Mouse (Mus musculus): ENCODE measurements around the gene Sdk2. TPM values are rescaled to one million over a fixed set of nuclear protein-coding genes. Genes with fewer than 3 reads are reported as not detected.

Gene Sdk2
- polyA plus RNA-seq, 1 experiment from 2014 or later = 1.4 TPM

DNA sequence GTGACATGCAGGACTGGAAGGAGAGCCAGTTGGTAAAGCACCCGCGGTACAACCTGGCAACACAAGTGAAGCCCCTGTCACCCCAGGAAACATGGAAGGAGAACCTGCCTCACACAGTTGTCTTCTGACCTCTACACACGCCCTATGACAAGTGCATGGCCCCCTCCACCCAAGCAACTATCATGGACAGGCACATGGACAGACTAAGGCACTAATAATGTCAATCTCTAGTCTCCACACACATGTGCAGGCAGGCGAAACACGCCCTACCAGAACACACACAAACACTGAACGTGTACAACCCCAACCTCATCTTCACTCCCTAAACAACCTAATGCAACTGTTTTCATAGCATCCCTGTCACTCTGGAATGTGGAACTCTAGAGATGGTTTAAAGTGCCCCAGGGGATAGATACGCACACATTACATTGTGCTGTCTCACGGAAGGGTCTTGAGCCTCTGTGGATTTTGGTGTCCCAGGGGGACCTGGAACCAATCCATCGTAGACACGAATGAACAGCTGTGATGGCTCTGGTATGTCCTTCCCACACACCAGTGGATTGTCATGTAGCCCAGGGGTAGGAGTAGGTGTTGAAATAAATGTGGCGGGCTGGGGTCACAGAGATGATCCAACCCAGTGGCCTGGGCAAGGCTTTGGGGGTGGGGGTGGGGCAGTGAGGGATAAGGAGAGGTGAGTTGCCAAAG is 329.8 kb downstream of the Sdk2 start:
- WGBS = 70% methylated on average over 11 of the region's 11 CpGs
- Histone ChIP-seq H3K4me2 (no peak overlapping the region), H3K9me3 (replicated peaks) (no peaks in the 10 kb centered on the region), H3K27me3 (no peaks in the 10 kb centered on the region), H3K4me3 (no peak overlapping the region), H3K27ac (no peak overlapping the region), H3K36me3 (no peaks in the 10 kb centered on the region), H3K4me1 (replicated peaks) (peaks cover 65% of the 10 kb centered on the region), H3K9ac (no peak overlapping the region)
- ATAC-seq (replicated peaks; ENCODE audit: insufficient number of reproducible peaks, insufficient read depth, low FRiP score, low read depth) = no peak

- Histone ChIP-seq H3K27me3 (no peaks in the 10 kb centered on the region), H3K36me3 (no peaks in the 10 kb centered on the region), H3K27ac (no peak overlapping the region), H3K9ac (no peak overlapping the region), H3K4me2 (no peak overlapping the region), H3K4me1 (replicated peaks) (peaks cover 61% of the 10 kb centered on the region), H3K4me3 (no peak overlapping the region), H3K9me3 (replicated peaks) (no peaks in the 10 kb centered on the region)
- no peak for ATAC-seq (replicated peaks; ENCODE audit: insufficient number of reproducible peaks, insufficient read depth, low FRiP score, low read depth)
- 64% methylated on average over 6 of the region's 6 CpGs for WGBS
Measured at GRCm38 (mm10) chr11:113735151-113735550, 331.7 kb downstream of the Sdk2 start.

- Histone ChIP-seq H3K4me2 (no peak overlapping the region), H3K4me1 (replicated peaks) (peaks cover 51% of the 10 kb centered on the region), H3K27ac (peak overlapping the region; percentile 37), H3K9me3 (replicated peaks) (no peaks in the 10 kb centered on the region), H3K36me3 (0 out of 2 replicates have a peak, but pooled peaks cover 2% of the 10 kb centered on the region), H3K4me3 (no peak overlapping the region), H3K9ac (no peak overlapping the region), H3K27me3 (no peaks in the 10 kb centered on the region)
- peak; percentile 20 for ATAC-seq (replicated peaks; ENCODE audit: insufficient number of reproducible peaks, insufficient read depth, low FRiP score, low read depth)
- 43% methylated on average over 6 of the region's 6 CpGs for WGBS
Measured at GRCm38 (mm10) chr11:113733631-113734364, 333.0 kb downstream of the Sdk2 start.

- Histone ChIP-seq H3K9me3 (replicated peaks) (no peaks in the 10 kb centered on the region), H3K4me3 (no peak overlapping the region), H3K27ac (no peak overlapping the region), H3K27me3 (no peaks in the 10 kb centered on the region), H3K4me2 (no peak overlapping the region), H3K9ac (no peak overlapping the region), H3K4me1 (replicated peaks) (peaks cover 40% of the 10 kb centered on the region), H3K36me3 (peaks cover 18% of the 10 kb centered on the region; the same call in 1 of the 2 replicates)
- ATAC-seq (replicated peaks; ENCODE audit: insufficient number of reproducible peaks, insufficient read depth, low FRiP score, low read depth) = no peak
- WGBS = 90% methylated on average over 10 of the region's 10 CpGs
Measured at GRCm38 (mm10) chr11:113731945-113732612, 334.8 kb downstream of the Sdk2 start.

DNA sequence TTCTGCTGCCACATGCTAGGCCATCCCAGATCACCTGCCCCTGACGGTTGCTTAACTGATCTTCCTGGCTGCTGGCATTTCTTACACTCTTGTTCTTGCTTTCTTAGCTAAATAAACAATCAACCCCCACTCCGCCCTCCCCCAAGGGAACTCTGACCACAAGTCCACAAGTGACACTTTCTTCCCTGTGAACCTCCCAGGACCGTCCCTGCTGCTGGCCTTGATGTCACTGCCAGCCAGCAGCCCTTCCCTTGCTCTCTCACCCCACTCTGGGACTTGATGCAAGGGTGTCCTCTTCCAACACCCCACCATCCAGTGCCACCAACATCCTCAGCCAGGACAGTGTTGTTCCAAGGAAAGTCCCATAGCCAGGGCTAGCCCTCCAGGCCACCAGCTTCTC is 336.0 kb downstream of the Sdk2 start:
- Histone ChIP-seq H3K36me3 (peaks cover 24% of the 10 kb centered on the region; the same call in 1 of the 2 replicates), H3K27me3 (no peaks in the 10 kb centered on the region), H3K9me3 (replicated peaks) (no peaks in the 10 kb centered on the region), H3K4me3 (no peak overlapping the region), H3K4me2 (no peak overlapping the region), H3K4me1 (replicated peaks) (peaks cover 46% of the 10 kb centered on the region), H3K9ac (no peak overlapping the region), H3K27ac (no peak overlapping the region)
- 75% methylated on average over 3 of the region's 3 CpGs for WGBS
- ATAC-seq (replicated peaks; ENCODE audit: insufficient number of reproducible peaks, insufficient read depth, low FRiP score, low read depth) = no peak

- ATAC-seq (replicated peaks; ENCODE audit: insufficient number of reproducible peaks, insufficient read depth, low FRiP score, low read depth) = no peak
- 50% methylated on average over 8 of the region's 8 CpGs for WGBS
Measured at GRCm38 (mm10) chr11:113729917-113730316, 336.9 kb downstream of the Sdk2 start.

GRCm38 (mm10) chr11:113729239-113729638 is 337.6 kb downstream of the Sdk2 start:
- ATAC-seq (replicated peaks; ENCODE audit: insufficient number of reproducible peaks, insufficient read depth, low FRiP score, low read depth) = no peak
- no peaks in the 10 kb centered on the region for H3K9me3 ChIP-seq (replicated peaks)
- H3K4me3 ChIP-seq = no peak overlapping the region
- H3K4me1 ChIP-seq (replicated peaks) = peaks cover 39% of the 10 kb centered on the region
- H3K27ac ChIP-seq = no peak overlapping the region
- H3K36me3 ChIP-seq = peaks cover 24% of the 10 kb centered on the region; the same call in 1 of the 2 replicates
- no peak overlapping the region for H3K4me2 ChIP-seq
- no peaks in the 10 kb centered on the region for H3K27me3 ChIP-seq
- no peak overlapping the region for H3K9ac ChIP-seq
- 85% methylated on average over 21 of the region's 21 CpGs for WGBS

More at GRCm38 (mm10) chr11:113729917-113730316, 336.9 kb downstream of the Sdk2 start:
- no peaks in the 10 kb centered on the region for H3K9me3 ChIP-seq (replicated peaks)
- peaks cover 45% of the 10 kb centered on the region for H3K4me1 ChIP-seq (replicated peaks)
- no peak overlapping the region for H3K27ac ChIP-seq
- H3K4me3 ChIP-seq = no peak overlapping the region
- H3K4me2 ChIP-seq = no peak overlapping the region
- H3K36me3 ChIP-seq = peaks cover 24% of the 10 kb centered on the region; the same call in 1 of the 2 replicates
- H3K9ac ChIP-seq = no peak overlapping the region
- H3K27me3 ChIP-seq = no peaks in the 10 kb centered on the region

- Histone ChIP-seq H3K27ac (peak overlapping the region; percentile 33; the same call in 1 of the 2 replicates), H3K36me3 (peaks cover 24% of the 10 kb centered on the region; the same call in 1 of the 2 replicates), H3K4me3 (no peak overlapping the region), H3K4me1 (replicated peaks) (peaks cover 26% of the 10 kb centered on the region), H3K4me2 (no peak overlapping the region), H3K27me3 (no peaks in the 10 kb centered on the region), H3K9me3 (replicated peaks) (no peaks in the 10 kb centered on the region), H3K9ac (no peak overlapping the region)
- 77% methylated on average over 6 of the region's 6 CpGs for WGBS
- ATAC-seq (replicated peaks; ENCODE audit: insufficient number of reproducible peaks, insufficient read depth, low FRiP score, low read depth) = no peak
Measured at GRCm38 (mm10) chr11:113727992-113728391, 338.9 kb downstream of the Sdk2 start.

DNA sequence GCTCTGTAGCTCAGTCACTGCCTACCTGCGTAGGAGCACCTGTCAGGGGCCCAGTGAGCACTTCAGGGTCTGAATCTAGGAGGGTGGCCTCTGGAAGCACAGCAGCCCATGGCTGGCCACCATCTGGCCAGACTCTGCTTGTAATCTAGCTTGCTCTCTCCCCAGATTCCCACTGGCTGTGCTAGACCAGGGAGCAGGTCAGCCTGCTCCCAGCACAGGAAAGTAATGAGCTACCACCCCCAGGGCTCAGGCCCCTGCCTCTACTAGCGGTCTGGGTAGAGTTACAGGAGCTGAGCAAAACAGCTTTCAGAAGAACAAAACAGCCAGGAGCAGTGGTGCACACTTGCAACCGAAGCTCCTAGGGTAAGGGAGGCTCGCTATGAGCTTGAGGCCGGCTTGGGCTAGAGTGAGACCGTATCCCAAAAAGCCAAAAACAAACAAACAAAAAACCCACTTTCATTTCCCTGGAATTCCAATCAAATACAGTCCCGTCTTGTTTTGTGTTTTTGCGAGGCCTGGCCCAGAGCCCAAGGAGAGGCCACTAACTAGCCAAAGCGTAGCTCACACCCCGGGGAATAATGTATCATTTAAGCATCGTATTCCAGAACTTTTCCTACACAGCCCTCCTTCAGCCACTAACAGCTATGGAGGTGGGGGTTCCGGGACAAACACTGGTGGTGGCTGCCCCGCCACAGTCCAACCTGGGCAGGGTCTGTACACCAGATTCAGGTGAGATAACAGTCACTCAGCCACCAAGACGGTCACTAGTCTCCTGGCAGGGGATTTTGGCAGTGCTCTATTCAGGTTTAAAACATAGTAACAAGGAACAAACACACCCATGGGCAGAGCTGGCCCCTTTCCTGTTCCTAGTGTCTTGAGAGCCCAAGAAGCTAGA is 339.6 kb downstream of the Sdk2 start:
- WGBS = 78% methylated on average over 14 of the region's 14 CpGs
- Histone ChIP-seq H3K36me3 (peaks cover 24% of the 10 kb centered on the region; the same call in 1 of the 2 replicates), H3K4me3 (no peak overlapping the region), H3K4me2 (no peak overlapping the region), H3K4me1 (replicated peaks) (peaks cover 29% of the 10 kb centered on the region), H3K9ac (no peak overlapping the region), H3K27ac (peak overlapping the region; percentile 33; the same call in 1 of the 2 replicates), H3K9me3 (replicated peaks) (no peaks in the 10 kb centered on the region), H3K27me3 (no peaks in the 10 kb centered on the region)
- ATAC-seq (replicated peaks; ENCODE audit: insufficient number of reproducible peaks, insufficient read depth, low FRiP score, low read depth) = no peak

Measured in heart, embryonic 15.5 days (tissue).